Mouse (Mus musculus) embryonic facial prominence, embryonic 10.5 days (tissue): ENCODE data around the gene Cfap161. TPM values are rescaled to one million over a fixed set of nuclear protein-coding genes. Genes with fewer than 3 reads are reported as not detected.

Source experiments
- DNase-seq: peaks from one replicate; pipeline ENCODE4 v3.0.0-alpha.2; 2017; ENCODE audit warnings: low spot score
- H3K27ac ChIP-seq: fragments of 300-500 bp; sonication (generic); replicated peaks from 2 replicates; pipeline ENCODE4 v1.5.1; 2016; ENCODE audit warnings: mild to moderate bottlenecking
- H3K27me3 ChIP-seq: fragments of 300-500 bp; sonication (generic); replicated peaks from 2 replicates; pipeline ENCODE4 v1.6.1; 2016; ENCODE audit warnings: low read depth, mild to moderate bottlenecking; ENCODE audit not compliant: poor library complexity, severe bottlenecking
- H3K36me3 ChIP-seq: fragments of 300-500 bp; sonication (generic); replicated peaks from 2 replicates; pipeline ENCODE4 v1.6.1; 2016; ENCODE audit warnings: mild to moderate bottlenecking, moderate library complexity
- H3K4me1 ChIP-seq: fragments of 300-500 bp; sonication (generic); 2 replicates; pipeline ENCODE4 v1.6.1; 2016
- H3K4me3 ChIP-seq: fragments of 300-500 bp; sonication (generic); 2 replicates; pipeline ENCODE4 v1.5.1; 2016; ENCODE audit warnings: mild to moderate bottlenecking, moderate library complexity
- H3K9me3 ChIP-seq: fragments of 300-500 bp; sonication (generic); 2 replicates; pipeline ENCODE4 v1.6.1; 2016; ENCODE audit warnings: mild to moderate bottlenecking
- WGBS: fragments of 180-500 bp; shearing (Covaris S2); methylation state at CpG from one replicate; pipeline ENCODE4 v1.1.7; 2016; 5-methylcytosine and 5-hydroxymethylcytosine counted together
- polyA plus RNA-seq: library from polyadenylated mRNA; unstranded; fragments of >200 nt; fragmentation: Nextera tagmentation; extraction: Ambion mirVana; gene quantifications from 2 replicates; pipeline ENCODE4 v1.2.1, GENCODE M21; 2016

Gene Cfap161
- polyA plus RNA-seq, 1 experiment from 2014 or later, result 0.15 TPM

GRCm38 (mm10) chr7:83735108-83735781 lies 59.4 kb downstream of the Cfap161 start:
- DNase-seq, result no peak
- Histone ChIP-seq H3K4me1 (peaks cover 39% of the 10 kb centered on the region), H3K27ac (no peak overlapping the region), H3K36me3 (no peaks in the 10 kb centered on the region), H3K27me3 (no peaks in the 10 kb centered on the region), H3K9me3 (no peaks in the 10 kb centered on the region), H3K4me3 (no peak overlapping the region)
- WGBS, result 86% methylated on average over 7 of the region's 7 CpGs

DNA sequence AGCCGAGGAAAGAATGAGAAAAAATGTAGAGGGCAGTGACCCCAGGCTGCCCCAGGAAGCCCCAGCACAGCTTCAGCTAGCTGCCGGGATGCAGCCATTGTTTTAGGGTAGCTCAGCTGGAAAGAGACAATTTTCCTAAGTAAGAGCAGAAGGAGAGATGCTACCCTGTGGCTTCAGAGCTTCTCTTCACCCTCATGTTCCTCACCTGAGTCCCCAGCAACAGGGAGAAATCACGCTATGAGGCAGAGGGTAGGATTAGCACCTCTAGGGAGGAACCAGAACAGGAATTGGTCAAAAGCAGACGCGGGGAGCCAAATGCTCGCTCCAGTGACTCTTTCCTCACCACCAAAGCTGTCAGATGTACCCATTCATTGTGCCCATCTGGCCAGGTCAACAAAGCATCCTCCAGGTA lies 60.0 kb downstream of the Cfap161 start:
- peaks cover 34% of the 10 kb centered on the region for H3K4me1 ChIP-seq
- no peaks in the 10 kb centered on the region for H3K9me3 ChIP-seq
- no peaks in the 10 kb centered on the region for H3K27me3 ChIP-seq
- no peak overlapping the region for H3K27ac ChIP-seq
- H3K36me3 ChIP-seq, result no peaks in the 10 kb centered on the region
- DNase-seq, result no peak
- no peak overlapping the region for H3K4me3 ChIP-seq
- whole genome bisulfite sequencing, result 56% methylated on average over 6 of the region's 6 CpGs

GRCm38 (mm10) chr7:83734246-83734645 lies 60.4 kb downstream of the Cfap161 start:
- no peak for DNase-seq
- H3K4me1 ChIP-seq, result peaks cover 29% of the 10 kb centered on the region
- H3K9me3 ChIP-seq, result no peaks in the 10 kb centered on the region
- WGBS, result 94% methylated on average over 3 of the region's 3 CpGs
- H3K27ac ChIP-seq, result no peak overlapping the region
- no peaks in the 10 kb centered on the region for H3K36me3 ChIP-seq
- no peaks in the 10 kb centered on the region for H3K27me3 ChIP-seq
- H3K4me3 ChIP-seq, result no peak overlapping the region

GRCm38 (mm10) chr7:83732781-83733180 lies 61.9 kb downstream of the Cfap161 start:
- peaks cover 15% of the 10 kb centered on the region for H3K4me1 ChIP-seq
- no peak overlapping the region for H3K4me3 ChIP-seq
- no peak for DNase-seq
- no peaks in the 10 kb centered on the region for H3K36me3 ChIP-seq
- no peak overlapping the region for H3K27ac ChIP-seq
- WGBS, result 92% methylated on average over 3 of the region's 3 CpGs
- no peaks in the 10 kb centered on the region for H3K9me3 ChIP-seq
- no peaks in the 10 kb centered on the region for H3K27me3 ChIP-seq

DNA sequence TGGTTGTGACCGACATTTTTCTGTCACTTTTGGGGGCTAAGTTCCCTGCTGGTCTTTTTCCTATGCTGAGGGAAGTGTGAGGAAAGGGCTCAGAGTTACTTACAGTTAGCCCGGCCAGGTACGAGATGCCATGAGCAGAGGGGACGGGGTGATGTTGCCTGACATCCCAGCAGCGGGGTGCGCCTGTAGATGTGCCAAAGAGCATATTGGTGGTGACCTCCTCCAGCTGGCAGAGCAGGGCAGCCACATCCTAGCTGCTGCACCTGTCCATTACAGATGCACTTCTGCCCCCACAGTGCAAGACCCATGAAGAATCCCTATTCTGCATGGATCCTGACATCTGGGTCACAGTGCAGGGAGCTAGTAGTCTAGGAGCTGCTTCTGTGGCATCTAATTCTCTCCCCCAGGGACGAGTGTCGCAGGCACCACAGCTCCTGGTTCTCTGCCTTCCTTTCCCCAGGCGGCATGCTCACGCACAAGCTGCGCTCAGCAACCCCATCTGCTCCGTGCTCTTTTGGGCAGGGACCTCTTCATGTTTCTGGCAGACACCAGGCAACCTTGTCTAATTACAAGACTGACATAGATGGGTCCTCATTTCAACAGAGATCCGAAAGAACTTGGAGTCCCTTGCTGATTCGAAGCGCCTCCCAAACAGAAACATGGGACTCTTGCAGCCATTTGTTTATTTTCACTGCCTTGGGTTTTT lies 62.6 kb downstream of the Cfap161 start:
- WGBS, result 78% methylated on average over 15 of the region's 15 CpGs
- no peaks in the 10 kb centered on the region for H3K36me3 ChIP-seq
- H3K4me1 ChIP-seq, result peaks cover 11% of the 10 kb centered on the region; the same call in 1 of the 2 replicates
- no peaks in the 10 kb centered on the region for H3K27me3 ChIP-seq
- no peak for DNase-seq
- H3K4me3 ChIP-seq, result no peak overlapping the region
- no peaks in the 10 kb centered on the region for H3K9me3 ChIP-seq
- H3K27ac ChIP-seq, result no peak overlapping the region

DNA sequence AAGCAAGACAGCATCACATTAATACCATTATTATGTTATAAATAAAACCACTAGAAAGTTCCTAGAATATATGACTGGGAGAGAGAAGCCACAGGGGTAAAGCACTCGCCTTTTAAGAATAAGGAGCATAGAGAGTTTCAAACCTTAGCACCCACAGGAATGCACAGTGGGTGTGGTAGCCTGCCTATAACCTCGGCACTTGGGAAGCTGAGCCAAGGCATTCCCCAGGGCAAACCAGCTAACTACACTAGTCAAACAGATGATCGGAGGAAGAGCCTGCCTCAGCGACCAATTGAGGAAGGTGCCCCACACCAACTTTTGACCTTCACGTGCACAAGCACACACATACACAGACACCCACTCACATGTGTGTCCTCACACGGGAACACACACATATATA lies 63.4 kb downstream of the Cfap161 start:
- no peaks in the 10 kb centered on the region for H3K36me3 ChIP-seq
- H3K9me3 ChIP-seq, result no peaks in the 10 kb centered on the region
- WGBS, result 83% methylated on average over 6 of the region's 6 CpGs
- no peaks in the 10 kb centered on the region for H3K27me3 ChIP-seq
- no peak for DNase-seq
- H3K4me3 ChIP-seq, result no peak overlapping the region
- peaks cover 15% of the 10 kb centered on the region for H3K4me1 ChIP-seq
- no peak overlapping the region for H3K27ac ChIP-seq

DNA sequence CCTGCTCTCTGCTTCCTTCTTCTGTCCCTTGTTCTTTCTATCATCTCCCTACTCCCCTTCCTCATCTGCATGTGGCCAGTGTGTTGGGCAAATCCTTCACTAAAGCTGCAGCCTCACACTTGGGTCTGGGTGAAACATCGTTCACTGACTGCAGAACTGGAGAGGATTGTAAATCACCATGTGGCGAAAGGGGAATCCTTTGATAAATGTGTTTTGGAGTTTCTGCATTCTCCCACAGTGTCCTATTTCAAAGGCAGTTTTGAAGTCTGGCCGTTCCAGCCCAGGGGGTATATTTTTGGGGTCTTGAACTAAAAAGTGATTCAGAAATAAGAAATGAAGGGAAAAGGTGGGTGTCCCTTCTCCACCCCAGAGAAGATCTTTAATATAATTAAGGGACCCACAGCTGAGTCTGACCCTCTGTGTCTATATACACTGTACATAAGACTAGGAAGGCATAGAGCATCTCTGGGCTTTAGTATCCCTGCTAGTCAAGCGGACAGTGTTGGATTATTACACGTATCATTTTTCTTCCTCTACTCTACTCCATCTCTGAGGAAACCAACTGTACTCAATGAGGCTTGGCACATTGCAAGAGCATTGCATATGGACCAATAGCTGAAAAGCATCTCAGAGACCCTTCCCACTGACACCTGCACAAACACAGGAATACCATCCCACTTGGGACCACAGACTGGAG lies 67.6 kb downstream of the Cfap161 start:
- WGBS, result 68% methylated on average over 5 of the region's 5 CpGs
- Histone ChIP-seq H3K4me3 (no peak overlapping the region), H3K27ac (no peak overlapping the region; the same call in 1 of the 2 replicates), H3K27me3 (no peaks in the 10 kb centered on the region), H3K36me3 (no peaks in the 10 kb centered on the region), H3K4me1 (peaks cover 24% of the 10 kb centered on the region), H3K9me3 (no peaks in the 10 kb centered on the region)
- DNase-seq, result no peak

GRCm38 (mm10) chr7:83725801-83726200 lies 68.9 kb downstream of the Cfap161 start:
- Histone ChIP-seq H3K4me3 (no peak overlapping the region), H3K27ac (no peak overlapping the region; the same call in 1 of the 2 replicates), H3K4me1 (peaks cover 24% of the 10 kb centered on the region), H3K9me3 (no peaks in the 10 kb centered on the region), H3K36me3 (no peaks in the 10 kb centered on the region), H3K27me3 (no peaks in the 10 kb centered on the region)
- DNase-seq, result no peak

- Histone ChIP-seq H3K4me3 (no peak overlapping the region), H3K9me3 (no peaks in the 10 kb centered on the region), H3K36me3 (no peaks in the 10 kb centered on the region), H3K4me1 (peaks cover 24% of the 10 kb centered on the region), H3K27ac (no peak overlapping the region), H3K27me3 (no peaks in the 10 kb centered on the region)
- WGBS, result 41% methylated on average over 2 of the region's 2 CpGs
- no peak for DNase-seq
Measured at GRCm38 (mm10) chr7:83724541-83724940, 70.1 kb downstream of the Cfap161 start.

Other genes starting within 250 kb of the Cfap161 start
- gene Tmc3, start 210.0 kb downstream of the Cfap161 start, polyA plus RNA-seq, result 0.72 and 1.0 TPM in 2 replicates
- 15.1 and 16.8 TPM in 2 replicates for gene Stard5, start 162.9 kb downstream of the Cfap161 start, polyA plus RNA-seq
- 1.1 and 1.9 TPM in 2 replicates for gene Il16, start 49.2 kb downstream of the Cfap161 start, polyA plus RNA-seq
- 14.2 and 14.6 TPM in 2 replicates for gene Tlnrd1, start 89.4 kb upstream of the Cfap161 start, polyA plus RNA-seq
- 90.6 and 99.6 TPM in 2 replicates for gene Mesd, start 89.6 kb upstream of the Cfap161 start, polyA plus RNA-seq